Mouse (Mus musculus) ES-Bruce4 (cell line): ENCODE results near the gene Gm4131.

Experiments used
- CTCF ChIP-seq: IDR thresholded peaks from one replicate; pipeline ENCODE4 v1.8.1; 2011; ENCODE audit warnings: low read depth, low read length
- POLR2A ChIP-seq: IDR thresholded peaks from one replicate; pipeline ENCODE4 v1.8.1; 2011; ENCODE audit warnings: low read length; ENCODE audit not compliant: insufficient read depth

DNA sequence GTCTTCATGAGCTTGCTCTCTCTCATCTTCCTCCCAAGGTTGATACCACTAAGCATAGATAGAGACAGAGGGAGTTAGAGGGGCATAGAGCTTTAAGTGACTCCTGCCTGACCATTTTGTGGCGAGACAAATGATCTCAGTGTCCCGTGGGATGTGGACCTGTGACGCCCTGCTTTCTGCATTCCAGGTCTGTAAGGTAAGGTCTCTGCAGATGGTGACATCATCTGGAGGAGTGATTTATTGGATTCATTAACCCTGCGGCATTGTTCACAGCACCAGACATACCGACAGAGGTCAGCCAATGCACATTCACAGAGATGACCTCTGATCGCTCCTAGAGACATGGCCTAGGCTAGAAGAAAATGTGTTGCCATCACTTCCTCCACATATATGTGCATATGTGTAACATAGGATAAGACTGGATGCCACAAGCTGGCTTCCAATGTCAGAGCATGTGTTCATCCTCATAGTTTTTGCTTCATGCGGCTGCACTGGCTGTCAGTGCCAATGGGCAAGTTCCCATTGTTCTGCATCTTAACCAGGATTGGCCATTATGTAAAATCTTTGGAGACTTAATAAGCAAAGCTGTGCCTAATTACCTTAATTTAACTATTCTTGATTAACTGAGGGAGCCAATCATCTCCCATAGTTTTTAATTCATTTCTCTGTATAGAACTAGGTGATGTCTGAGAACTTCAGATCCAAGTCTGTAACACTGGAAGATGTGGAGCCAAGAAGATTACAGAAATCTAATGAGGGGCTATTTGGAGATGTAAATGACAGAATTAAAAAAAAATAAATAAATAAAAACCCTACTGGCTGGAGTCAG lies 120.1 kb downstream of the Gm4131 start:
- TF ChIP-seq CTCF = no peak
- no peak for TF ChIP-seq POLR2A
